Mouse (Mus musculus) liver (tissue): ENCODE data around the gene Vmn1r22.
"Not testable (repeated sequence)": the region's sequence is repeated elsewhere in the genome, so short reads cannot be mapped to it uniquely, and the experiment has no call there.

Experiments used
- DNase-seq: peaks from one replicate; pipeline ENCODE4 v3.0.0-alpha.2; 2020; ENCODE audit warnings: mixed read lengths

Gene Vmn1r22

GRCm38 (mm10) chr6:57907928-57908327 is at the start of gene Vmn1r22:
Gene Vmn1r22 (minus strand): TSS chr6:57908028.
- DNase-seq, result no peak

DNA sequence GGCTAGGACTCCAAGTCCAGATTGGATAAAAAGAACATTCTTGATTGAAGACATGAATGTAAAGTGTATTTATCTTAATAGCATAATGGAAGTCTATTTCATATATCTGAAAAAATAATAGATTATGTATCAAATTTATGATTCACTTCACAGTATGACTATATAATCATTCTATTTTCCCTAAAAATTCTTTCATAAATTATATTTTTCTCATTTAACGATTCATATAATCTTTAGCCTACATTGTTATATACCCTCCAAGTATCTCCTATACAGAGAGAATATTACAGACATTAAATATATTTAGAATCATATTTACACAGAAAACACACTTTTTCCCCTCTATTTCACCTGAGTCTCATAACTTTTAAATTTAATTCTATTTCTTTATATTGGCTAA is 18.9 kb upstream of the Vmn1r22 start, which contains the start of gene Vmn1r23:
Gene Vmn1r23 (minus strand): TSS at position 101 of the 400 bp plus-strand sequence.
- no peak for DNase-seq

DNA sequence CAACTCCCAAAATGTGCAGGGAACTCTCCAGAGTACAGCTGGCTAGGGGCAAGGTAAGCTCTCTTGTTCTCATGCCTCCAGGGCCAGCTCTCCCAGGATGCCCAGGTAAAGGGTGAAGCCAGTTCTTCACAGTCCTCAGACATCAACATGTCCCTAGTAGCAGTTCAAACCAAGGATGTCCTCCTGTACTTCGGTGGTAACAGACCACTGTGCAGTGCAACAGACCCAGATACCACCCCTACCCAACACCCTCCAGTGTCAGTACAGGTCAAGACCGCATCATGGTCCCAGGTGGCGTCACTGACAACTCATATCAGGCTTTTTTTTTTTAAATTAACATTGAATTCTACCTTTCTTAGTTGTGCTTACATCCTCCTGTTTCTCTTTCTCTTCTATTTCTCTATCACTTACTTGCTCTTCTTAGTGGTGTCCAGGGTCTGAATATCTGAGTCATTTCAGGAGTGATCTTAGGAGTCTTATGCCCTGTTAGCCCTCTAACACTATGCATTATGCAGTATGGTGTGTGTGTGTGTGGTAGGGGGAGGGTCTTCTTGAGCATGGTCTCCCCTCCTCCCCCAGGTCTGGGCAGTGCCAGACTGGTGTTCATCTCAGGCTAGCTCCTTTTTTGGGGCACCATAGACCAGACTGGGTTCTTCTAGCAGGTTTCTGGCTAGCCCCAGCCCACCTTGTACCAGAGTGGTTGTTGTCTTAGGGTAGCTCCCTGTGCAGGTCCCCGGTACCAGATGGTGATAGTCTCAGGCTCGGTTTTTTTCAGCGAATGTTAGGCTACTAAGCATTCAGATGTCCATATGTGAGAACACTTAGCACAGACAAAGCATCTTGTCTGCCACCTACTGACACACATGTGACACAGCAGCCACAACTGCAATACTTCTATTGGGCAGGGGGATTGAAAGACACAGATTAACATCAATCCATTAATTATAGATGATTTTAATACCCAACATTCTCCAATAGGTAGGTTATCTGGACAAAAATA is 48.5 kb downstream of the Vmn1r22 start:
- peak; percentile 28 for DNase-seq

GRCm38 (mm10) chr6:57851177-57851576 is 56.7 kb downstream of the Vmn1r22 start:
- DNase-seq, result not testable (repeated sequence)

GRCm38 (mm10) chr6:57850286-57850685 is 57.5 kb downstream of the Vmn1r22 start, which contains the start of gene Vmn1r21:
Gene Vmn1r21 (minus strand): TSS chr6:57850343.
- no peak for DNase-seq
